In genomic region chr15:5184668-5185330, GRCm38 (mm10) we compare ENCODE assay signal across 8 mouse cellular contexts. TPM values are rescaled to one million over a fixed set of nuclear protein-coding genes. Genes with fewer than 3 reads are reported as not detected.
A peak's percentile ranks its signal among the peaks of the same experiment; 100 is the strongest.
DNase-seq lines count a peak whose midpoint lies in the region; ATAC-seq and TF ChIP-seq lines count a peak whose summit lies in the region.

No protein-coding gene starts in this region.

- DNase-seq in heart, adult 18-20 months: peak; percentile 2 to 29
- no peak for DNase-seq in heart, postnatal 4 days
- DNase-seq in midbrain, embryonic 10.5 days (ENCODE audit: low spot score): no peak
- no peak for DNase-seq in gastrocnemius, postnatal 25 days
- DNase-seq in gastrocnemius, adult 8-10 months (ENCODE audit: low spot score in 2 of 2): no peak

- H3K27ac ChIP-seq in cortical plate, adult 2 months (ENCODE audit: insufficient read depth, low read length): 0 out of 2 replicates have a peak overlapping the region, but pooled peaks have one; percentile 8
- peak overlapping the region; percentile 90 for H3K27ac ChIP-seq in hindbrain, embryonic 13.5 days
- H3K27ac ChIP-seq in midbrain, embryonic 10.5 days (replicated peaks): peak overlapping the region; percentile 91

- peak overlapping the region; percentile 88 for H3K4me3 ChIP-seq in C2C12 (ENCODE audit: insufficient read depth, poor library complexity, severe bottlenecking)
- peak overlapping the region; percentile 57 for H3K4me3 ChIP-seq in cortical plate, adult 2 months (ENCODE audit: insufficient read depth, low read length)
- H3K4me3 ChIP-seq in hindbrain, embryonic 13.5 days: peak overlapping the region; percentile 96
- H3K4me3 ChIP-seq in midbrain, embryonic 10.5 days: peak overlapping the region; percentile 97

- H3K9me3 ChIP-seq in hindbrain, embryonic 13.5 days: no peaks in the 10 kb centered on the region
- no peaks in the 10 kb centered on the region for H3K9me3 ChIP-seq in midbrain, embryonic 10.5 days (replicated peaks)

- no peak for TF ChIP-seq POLR2A in cortical plate, adult 2 months (IDR thresholded peaks at IDR 0.05; ENCODE audit: extremely low read depth, insufficient read depth, low read length)

- peaks cover 5% of the 10 kb centered on the region for H3K79me3 ChIP-seq in C2C12 (ENCODE audit: low read depth)

- peak overlapping the region; percentile 86 for H3K9ac ChIP-seq in hindbrain, embryonic 13.5 days

- H3K4me2 ChIP-seq in hindbrain, embryonic 13.5 days: peak overlapping the region; percentile 64

- peaks cover 32% of the 10 kb centered on the region for H3K79me2 ChIP-seq in C2C12 (ENCODE audit: control insufficient read depth, insufficient read depth)

- peaks cover 4% of the 10 kb centered on the region; the same call in 1 of the 2 replicates for H3K4me1 ChIP-seq in cortical plate, adult 2 months (ENCODE audit: control insufficient read depth, insufficient read depth, low read length)
- peaks cover 27% of the 10 kb centered on the region for H3K4me1 ChIP-seq in hindbrain, embryonic 13.5 days (replicated peaks)
- H3K4me1 ChIP-seq in midbrain, embryonic 10.5 days: peaks cover 21% of the 10 kb centered on the region

- 52% methylated on average over 10 of the region's 11 CpGs for WGBS in hindbrain, embryonic 13.5 days
- WGBS in midbrain, embryonic 10.5 days: 53% methylated on average over 10 of the region's 11 CpGs

- no peaks in the 10 kb centered on the region for H3K27me3 ChIP-seq in C2C12 (ENCODE audit: control insufficient read depth, insufficient read depth, insufficient read length)
- H3K27me3 ChIP-seq in hindbrain, embryonic 13.5 days: no peaks in the 10 kb centered on the region
- no peaks in the 10 kb centered on the region for H3K27me3 ChIP-seq in midbrain, embryonic 10.5 days (ENCODE audit: low read depth, poor library complexity, severe bottlenecking)

- ATAC-seq in hindbrain, embryonic 13.5 days (ENCODE audit: low FRiP score): peak; percentile 70

- no peak for TF ChIP-seq CTCF in C2C12 (IDR thresholded peaks at IDR 0.05; ENCODE audit: control insufficient read depth, insufficient read depth, insufficient read length)
- no peak for TF ChIP-seq CTCF in cortical plate, adult 2 months (IDR thresholded peaks at IDR 0.05; ENCODE audit: extremely low read depth, insufficient read depth, low read length)

- H3K36me3 ChIP-seq in C2C12 (ENCODE audit: control insufficient read depth, insufficient read depth): peaks cover 30% of the 10 kb centered on the region
- peaks cover 4% of the 10 kb centered on the region; the same call in 1 of the 2 replicates for H3K36me3 ChIP-seq in hindbrain, embryonic 13.5 days
- H3K36me3 ChIP-seq in midbrain, embryonic 10.5 days: peaks cover 4% of the 10 kb centered on the region

- H3ac ChIP-seq in C2C12 (ENCODE audit: control insufficient read depth, insufficient read length, low read depth): peak overlapping the region; percentile 16

TF ChIP-seq in C2C12, 6 proteins besides CTCF, POLR2A, EP300 and RAD21:
- TF ChIP-seq CEBPB (IDR thresholded peaks at IDR 0.05; ENCODE audit: low read depth) (no peak), MYOD1 (IDR thresholded peaks at IDR 0.05; ENCODE audit: control insufficient read depth, insufficient read length, low read depth) (no peak), MYOG (IDR thresholded peaks at IDR 0.05; ENCODE audit: control insufficient read depth, extremely low read depth, insufficient read length) (no peak), FOSL1 (IDR thresholded peaks at IDR 0.05; ENCODE audit: insufficient read depth, low read length, poor library complexity, severe bottlenecking) (no peak), USF1 (IDR thresholded peaks at IDR 0.05; ENCODE audit: low read depth) (no peak), MAX (IDR thresholded peaks at IDR 0.05) (no peak)
TF ChIP-seq in C2C12: peak in this region for 0.

RNA-seq across cellular contexts. Expression of gene Ttc33, which starts 0.5 kb away (rescaled TPM):
- 10 to 100 TPM; 41.0 to 49.4 TPM for total RNA-seq in heart, adult 18-20 months (2021)
- total RNA-seq in heart, postnatal 4 days (2021): 10 to 100 TPM; 20.8 to 24.8 TPM
- polyA plus RNA-seq in C2C12 (2012; fragmentation: generic; extraction: Trizol): 15.8 TPM
- 48.8 and 57.5 TPM in 2 replicates for polyA plus RNA-seq in cortical plate, adult 2 months (2012; rRNA removed)
- polyA plus RNA-seq in hindbrain, embryonic 13.5 days (2015; fragmentation: Nextera tagmentation; extraction: Ambion mirVana): 55.7 and 59.8 TPM in 2 replicates
- polyA plus RNA-seq in midbrain, embryonic 10.5 days (2016; fragmentation: Nextera tagmentation; extraction: Ambion mirVana): 37.3 and 41.3 TPM in 2 replicates
- total RNA-seq in gastrocnemius, postnatal 25 days (2021): 10 to 100 TPM; 39.3 to 48.5 TPM
- 10 to 100 TPM; 63.1 to 73.6 (median 71.3) TPM for total RNA-seq in gastrocnemius, adult 8-10 months (2022)

RNA-seq across cellular contexts. Expression of gene Prkaa1, which starts 41.1 kb away (rescaled TPM):
- 10 to 100 TPM; 12.5 to 13.9 TPM for total RNA-seq in heart, adult 18-20 months (2021)
- 10 to 100 TPM; 16.7 to 16.9 TPM for total RNA-seq in heart, postnatal 4 days (2021)
- polyA plus RNA-seq in C2C12 (2012; fragmentation: generic; extraction: Trizol): 21.3 TPM
- 13.0 and 13.4 TPM in 2 replicates for polyA plus RNA-seq in cortical plate, adult 2 months (2012; rRNA removed)
- polyA plus RNA-seq in hindbrain, embryonic 13.5 days (2015; fragmentation: Nextera tagmentation; extraction: Ambion mirVana): 14.3 and 15.6 TPM in 2 replicates
- polyA plus RNA-seq in midbrain, embryonic 10.5 days (2016; fragmentation: Nextera tagmentation; extraction: Ambion mirVana): 13.6 and 14.2 TPM in 2 replicates
- total RNA-seq in gastrocnemius, postnatal 25 days (2021): 10 to 100 TPM; 11.5 to 11.6 TPM
- 10 to 100 TPM in 1 of 4 experiments, 1 to 10 TPM in 3; 9.1 to 11.9 (median 9.6) TPM for total RNA-seq in gastrocnemius, adult 8-10 months (2022)

RNA-seq across cellular contexts. Expression of gene Ptger4, which starts 59.2 kb away (rescaled TPM):
- 1 to 10 TPM; 1.3 to 2.1 TPM for total RNA-seq in heart, adult 18-20 months (2021)
- total RNA-seq in heart, postnatal 4 days (2021): 1 to 10 TPM; 5.9 to 6.1 TPM
- polyA plus RNA-seq in C2C12 (2012; fragmentation: generic; extraction: Trizol): 10.7 TPM
- polyA plus RNA-seq in cortical plate, adult 2 months (2012; rRNA removed): 0.88 and 0.91 TPM in 2 replicates
- polyA plus RNA-seq in hindbrain, embryonic 13.5 days (2015; fragmentation: Nextera tagmentation; extraction: Ambion mirVana): 2.8 and 3.5 TPM in 2 replicates
- polyA plus RNA-seq in midbrain, embryonic 10.5 days (2016; fragmentation: Nextera tagmentation; extraction: Ambion mirVana): 0.84 and 0.94 TPM in 2 replicates
- total RNA-seq in gastrocnemius, postnatal 25 days (2021): 1 to 10 TPM in 1 of 2 experiments, under 1 TPM in 1; 0.49 to 1.9 TPM
- total RNA-seq in gastrocnemius, adult 8-10 months (2022): 1 to 10 TPM in 3 of 4 experiments, under 1 TPM in 1; 0.63 to 1.2 (median 1.1) TPM

Comparison
In these comparisons a context has a peak if more than half of its experiments do, and no peak if none do; other contexts are left out.
1. DNase-seq: peak in heart, adult 18-20 months (2 of 2); none in heart, postnatal 4 days (single experiment), midbrain, embryonic 10.5 days (single experiment), gastrocnemius, postnatal 25 days (single experiment) and gastrocnemius, adult 8-10 months (0 of 2).
2. H3K27ac ChIP-seq: peak in every context shown above with its lines; median percentile 91 in midbrain, embryonic 10.5 days; 90 in hindbrain, embryonic 13.5 days; 8 in cortical plate, adult 2 months.
3. Peak in every context shown above with its lines, with median percentiles within 50 percentile points of each other: H3K4me3 ChIP-seq.